Mouse (Mus musculus) lung, adult 2 months (tissue): ENCODE results near the gene Pigk. TPM values are rescaled to one million over a fixed set of nuclear protein-coding genes. Genes with fewer than 3 reads are reported as not detected.

Source experiments
- DNase-seq: peaks from one replicate; pipeline ENCODE4 v3.0.0; 2022
- H3K4me1 ChIP-seq: fragments of 200-500 bp; 2 replicates; pipeline ENCODE4 v1.6.1; 2011; ENCODE audit warnings: low read length; ENCODE audit not compliant: control insufficient read depth, insufficient read depth
- H3K4me3 ChIP-seq: fragments of 200-500 bp; replicated peaks from 2 replicates; pipeline ENCODE3; 2011; ENCODE audit warnings: low read depth, mild to moderate bottlenecking, control low read depth, low read length; ENCODE audit errors: extremely low read depth
- CTCF ChIP-seq: fragments of 200-500 bp; IDR thresholded peaks from 2 replicates; pipeline ENCODE4 v1.5.1; 2011; ENCODE audit warnings: mild to moderate bottlenecking, low read length, control low read depth; ENCODE audit not compliant: insufficient read depth
- POLR2A ChIP-seq: fragments of 200-500 bp; IDR thresholded peaks from 2 replicates; pipeline ENCODE4 v1.6.1; 2011; ENCODE audit warnings: low read depth, mild to moderate bottlenecking, control low read depth, low read length, borderline replicate concordance; ENCODE audit errors: extremely low read depth
- WGBS: fragments of 180-500 bp; shearing (Covaris S2); methylation state at CpG from one replicate; pipeline ENCODE4 v1.1.7; 2018; 5-methylcytosine and 5-hydroxymethylcytosine counted together
- polyA plus RNA-seq: library from polyadenylated mRNA; depleted of rRNA; stranded (reverse); fragments of >200 nt; gene quantifications from 2 replicates; pipeline ENCODE4 v1.2.3, GENCODE M21; 2012

The Pigk gene
- polyA plus RNA-seq, 1 experiment: 12.2 TPM

DNA sequence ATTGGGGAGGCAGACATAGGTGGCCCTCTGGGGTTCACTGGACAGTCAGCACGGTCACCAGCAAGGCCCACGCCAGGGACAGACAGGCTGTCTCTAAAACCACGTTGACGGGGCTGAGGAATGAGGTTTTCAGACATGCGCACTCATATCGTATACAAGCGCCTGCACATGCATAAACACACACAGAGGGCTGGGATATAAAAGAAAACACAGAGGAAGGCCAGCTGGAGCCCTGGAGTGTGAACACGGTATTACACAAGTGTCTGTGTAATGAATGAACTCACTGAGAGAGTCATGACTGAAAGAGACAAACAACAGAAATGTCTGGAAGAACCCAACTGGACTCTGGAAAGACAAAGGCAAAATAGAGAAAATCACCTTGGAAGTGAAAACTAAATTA, 47.8 kb downstream of the Pigk start:
- WGBS: 66% methylated on average over 8 of the region's 8 CpGs

DNA sequence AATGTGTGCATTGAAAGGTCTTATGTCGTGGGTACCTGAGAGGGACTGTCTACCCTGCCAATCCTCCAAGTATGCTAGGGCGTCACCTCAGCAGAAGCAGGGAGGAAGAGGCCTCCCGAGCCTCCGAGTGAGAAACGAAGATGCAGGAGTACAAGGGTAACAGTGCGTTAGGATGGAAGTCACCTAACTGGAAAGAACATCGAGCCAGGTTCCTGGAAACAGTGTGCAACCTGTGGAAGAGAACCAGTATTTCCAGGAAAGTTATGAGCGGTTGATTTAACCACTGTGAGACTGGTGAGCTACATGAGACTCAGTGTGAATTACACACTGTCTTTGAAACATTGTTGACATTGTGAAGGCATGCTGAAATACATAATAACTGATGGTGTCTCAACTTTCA, 48.4 kb downstream of the Pigk start:
- DNase-seq: no peak
- Histone ChIP-seq H3K4me3 (no peak overlapping the region), H3K4me1 (no peaks in the 10 kb centered on the region; the same call in 1 of the 2 replicates)
- WGBS: 90% methylated on average over 8 of the region's 8 CpGs
- TF ChIP-seq CTCF (no peak), POLR2A (no peak)

More for the DNA sequence above, 47.8 kb downstream of the Pigk start:
- TF ChIP-seq POLR2A (no peak), CTCF (no peak)
- H3K4me1 ChIP-seq: no peaks in the 10 kb centered on the region; the same call in 1 of the 2 replicates
- DNase-seq: no peak
- H3K4me3 ChIP-seq: no peak overlapping the region

- 22% methylated on average over 26 of the region's 26 CpGs for WGBS
- Histone ChIP-seq H3K4me1 (no peaks in the 10 kb centered on the region; the same call in 1 of the 2 replicates), H3K4me3 (peak overlapping the region; percentile 68)
- TF ChIP-seq CTCF (0 out of 2 replicates have a peak, but pooled peaks have one; percentile 33), POLR2A (no peak)
- DNase-seq: peak; percentile 28
Observed at GRCm38 (mm10) chr3:152763139-152763882, 49.4 kb downstream of the Pigk start.

DNA sequence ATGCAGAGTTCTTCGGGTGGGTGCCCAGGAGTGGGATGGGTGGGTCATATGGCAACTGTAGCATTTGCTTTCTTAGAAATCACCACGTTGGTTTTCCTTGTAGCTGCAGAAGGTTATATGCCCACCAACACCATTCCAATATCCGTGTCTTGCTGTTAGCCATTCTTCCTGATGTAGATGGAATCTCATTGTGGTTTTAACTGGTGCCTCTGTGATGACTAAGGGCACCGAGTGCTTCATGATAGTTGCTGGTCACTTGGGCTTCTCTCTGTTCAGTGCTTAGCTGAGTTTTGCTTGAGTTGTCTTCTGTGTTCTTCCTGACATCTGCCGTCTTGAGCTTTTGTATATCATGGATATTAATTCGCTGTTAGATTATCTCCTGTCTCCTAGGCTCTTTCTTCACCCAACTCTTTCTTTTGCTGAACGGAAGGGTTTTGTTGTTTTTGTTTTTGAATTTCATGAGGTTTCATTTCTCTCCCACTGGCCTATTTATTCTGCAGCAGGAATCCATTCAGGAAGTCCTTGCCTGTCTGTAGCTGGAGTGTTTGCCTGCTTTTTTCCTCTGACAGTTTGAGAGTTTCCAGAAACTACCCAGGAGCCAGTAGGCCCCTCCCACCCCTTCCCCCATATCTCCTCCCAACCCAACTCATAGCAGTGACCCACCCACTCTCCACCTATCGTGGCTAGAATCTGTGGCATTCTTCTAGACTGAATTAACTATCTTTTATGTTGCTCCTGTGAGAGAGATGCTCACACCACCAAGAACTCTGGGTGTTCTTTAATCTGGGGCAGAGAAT, 50.8 kb downstream of the Pigk start:
- 53% methylated on average over 8 of the region's 8 CpGs for WGBS
- H3K4me1 ChIP-seq: no peaks in the 10 kb centered on the region; the same call in 1 of the 2 replicates
- TF ChIP-seq POLR2A (no peak), CTCF (no peak)
- no peak for DNase-seq
- H3K4me3 ChIP-seq: no peak overlapping the region

GRCm38 (mm10) chr3:152767485-152767884, 53.6 kb downstream of the Pigk start:
- no peak for DNase-seq
- no peak for TF ChIP-seq CTCF
- TF ChIP-seq POLR2A: no peak
- Histone ChIP-seq H3K4me1 (no peaks in the 10 kb centered on the region; the same call in 1 of the 2 replicates), H3K4me3 (no peak overlapping the region)
- WGBS: 64% methylated on average over 11 of the region's 11 CpGs

GRCm38 (mm10) chr3:152770056-152770455, 56.2 kb downstream of the Pigk start:
- DNase-seq: no peak
- Histone ChIP-seq H3K4me1 (no peaks in the 10 kb centered on the region; the same call in 1 of the 2 replicates), H3K4me3 (no peak overlapping the region)
- TF ChIP-seq POLR2A (no peak), CTCF (no peak)
- WGBS: 88% methylated on average over 6 of the region's 6 CpGs

DNA sequence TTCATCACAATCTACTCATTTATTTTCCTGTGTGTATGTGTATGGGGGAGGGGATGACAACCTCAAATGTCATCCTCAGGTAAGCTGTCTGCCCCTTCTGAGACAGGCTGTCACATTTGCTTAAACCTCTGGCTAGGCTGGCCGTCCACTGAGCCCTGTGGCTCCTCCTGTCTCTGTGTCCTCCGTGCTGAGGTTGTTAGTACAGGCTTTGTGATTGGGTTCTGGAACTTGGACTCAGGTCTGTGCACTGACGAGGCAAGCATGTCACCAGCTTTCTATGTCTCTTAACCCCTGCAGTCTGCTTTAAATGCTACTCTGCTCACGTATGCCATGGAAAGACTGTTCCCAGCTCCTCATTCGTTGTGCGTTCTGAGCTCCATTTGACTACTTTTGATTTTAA, 62.5 kb downstream of the Pigk start:
- DNase-seq: no peak
- WGBS: 78% methylated on average over 6 of the region's 6 CpGs
- Histone ChIP-seq H3K4me1 (no peaks in the 10 kb centered on the region), H3K4me3 (no peak overlapping the region)
- TF ChIP-seq POLR2A: no peak
- TF ChIP-seq CTCF: no peak

- Histone ChIP-seq H3K4me3 (no peak overlapping the region), H3K4me1 (no peaks in the 10 kb centered on the region)
- no peak for DNase-seq
- WGBS: 80% methylated on average over 16 of the region's 16 CpGs
- TF ChIP-seq CTCF (no peak), POLR2A (no peak)
Observed at GRCm38 (mm10) chr3:152776872-152777540, 63.1 kb downstream of the Pigk start.

GRCm38 (mm10) chr3:152779819-152780218, 65.9 kb downstream of the Pigk start:
- no peak overlapping the region for H3K4me3 ChIP-seq
- DNase-seq: no peak
- 74% methylated on average over 4 of the region's 4 CpGs for WGBS
- no peak for TF ChIP-seq POLR2A
- no peak for TF ChIP-seq CTCF
- no peaks in the 10 kb centered on the region for H3K4me1 ChIP-seq
